ENCODE assay signal across 19 mouse cellular contexts in genomic region chr14:106026815-106027214, GRCm38 (mm10).
"Had no signal": no experiment of that assay in that cellular context is flagged by ENCODE, and none has a peak within 500 bp of the region (broad histone marks: within the 10 kb centered on the region; RNA-seq: fewer than 3 reads in every experiment).

No protein-coding gene starts in this region.

- DNase-seq: kidney, adult 2 months; kidney, postnatal 4 days; lung, adult 2 months; lung, postnatal 10 days; lung, postnatal 4 days; right cerebral cortex, adult 18-20 months; right cerebral cortex, postnatal 25 days; thymus, adult 2 months; thymus, postnatal 25 days had no signal

- H3K27ac ChIP-seq: kidney, postnatal 0 days; layer of hippocampus, adult 2 months; limb, embryonic 10.5 days; liver, embryonic 15.5 days; midbrain, embryonic 12.5 days; neural tube, embryonic 13.5 days; stomach, embryonic 15.5 days had no signal

- H3K4me3 ChIP-seq: layer of hippocampus, adult 2 months; limb, embryonic 10.5 days; liver, embryonic 15.5 days; megakaryocyte, embryonic 14.5 days; midbrain, embryonic 12.5 days; neural tube, embryonic 13.5 days; stomach, embryonic 15.5 days had no signal

- ATAC-seq: intestine, embryonic 16.5 days; midbrain, embryonic 16.5 days had no signal
